Mouse (Mus musculus): Measurements from ENCODE around the gene Mad1l1.
A peak's percentile ranks its signal among the peaks of the same experiment; 100 is the strongest.

Gene Mad1l1

GRCm38 (mm10) chr5:140324058-140324457 lies 2.7 kb upstream of the Mad1l1 start:
- DNase-seq (ENCODE audit: low spot score in 2 of 2) = no peak

- peak in 1 of 2 experiments; percentile 17 for DNase-seq (ENCODE audit: low spot score in 2 of 2)
These were observed 614 bp upstream of the Mad1l1 start for GRCm38 (mm10) chr5:140321756-140322575.

GRCm38 (mm10) chr5:140316716-140317115 lies 4.6 kb downstream of the Mad1l1 start:
- no peak for DNase-seq (ENCODE audit: low spot score in 2 of 2)

- DNase-seq (ENCODE audit: low spot score in 2 of 2) = no peak
These were observed 13.8 kb downstream of the Mad1l1 start for GRCm38 (mm10) chr5:140307602-140308001.

GRCm38 (mm10) chr5:140306016-140306415 lies 15.3 kb downstream of the Mad1l1 start:
- DNase-seq (ENCODE audit: low spot score in 2 of 2) = peak; percentile 34 to 53

GRCm38 (mm10) chr5:140298291-140298690 lies 23.1 kb downstream of the Mad1l1 start:
- DNase-seq (ENCODE audit: low spot score in 2 of 2) = no peak

GRCm38 (mm10) chr5:140292152-140292551 lies 29.2 kb downstream of the Mad1l1 start:
- DNase-seq (ENCODE audit: low spot score in 2 of 2) = peak; percentile 16 to 53

GRCm38 (mm10) chr5:140289161-140289560 lies 32.2 kb downstream of the Mad1l1 start:
- DNase-seq (ENCODE audit: low spot score in 2 of 2) = no peak

- no peak for DNase-seq (ENCODE audit: low spot score in 2 of 2)
These were observed 33.1 kb downstream of the Mad1l1 start for GRCm38 (mm10) chr5:140288287-140288686.

GRCm38 (mm10) chr5:140284761-140285160 lies 36.6 kb downstream of the Mad1l1 start:
- no peak for DNase-seq (ENCODE audit: low spot score in 2 of 2)

GRCm38 (mm10) chr5:140284011-140284410 lies 37.3 kb downstream of the Mad1l1 start:
- no peak for DNase-seq (ENCODE audit: low spot score in 2 of 2)

GRCm38 (mm10) chr5:140282900-140283299 lies 38.5 kb downstream of the Mad1l1 start:
- no peak for DNase-seq (ENCODE audit: low spot score in 2 of 2)

GRCm38 (mm10) chr5:140282376-140282775 lies 39.0 kb downstream of the Mad1l1 start:
- no peak for DNase-seq (ENCODE audit: low spot score in 2 of 2)

- DNase-seq (ENCODE audit: low spot score in 2 of 2) = no peak
These were observed 41.1 kb downstream of the Mad1l1 start for GRCm38 (mm10) chr5:140280205-140280604.

- DNase-seq (ENCODE audit: low spot score in 2 of 2) = no peak
These were observed 44.6 kb downstream of the Mad1l1 start for GRCm38 (mm10) chr5:140276779-140277178.

- no peak for DNase-seq (ENCODE audit: low spot score in 2 of 2)
These were observed 50.2 kb downstream of the Mad1l1 start for GRCm38 (mm10) chr5:140270976-140271685.

GRCm38 (mm10) chr5:140268396-140268795 lies 53.0 kb downstream of the Mad1l1 start:
- no peak for DNase-seq (ENCODE audit: low spot score in 2 of 2)

GRCm38 (mm10) chr5:140267061-140267460 lies 54.3 kb downstream of the Mad1l1 start:
- DNase-seq (ENCODE audit: low spot score in 2 of 2) = no peak

GRCm38 (mm10) chr5:140264825-140265575 lies 56.4 kb downstream of the Mad1l1 start:
- peak; percentile 48 to 71 for DNase-seq (ENCODE audit: low spot score in 2 of 2)

- DNase-seq (ENCODE audit: low spot score in 2 of 2) = peak; percentile 13 to 22
These were observed 57.3 kb downstream of the Mad1l1 start for GRCm38 (mm10) chr5:140263754-140264749.

GRCm38 (mm10) chr5:140262401-140262800 lies 59.0 kb downstream of the Mad1l1 start:
- no peak for DNase-seq (ENCODE audit: low spot score in 2 of 2)

Measured in heart, adult 9 months (tissue).